Mouse (Mus musculus) C2C12 (cell line): ENCODE results near the gene Asic1.

Experiments
- CEBPB ChIP-seq: IDR thresholded peaks from one replicate; pipeline ENCODE4 v1.6.1; 2011; ENCODE audit warnings: low read depth, mild to moderate bottlenecking, control low read depth, moderate library complexity
- CTCF ChIP-seq: IDR thresholded peaks from one replicate; pipeline ENCODE4 v1.5.1; 2011; ENCODE audit not compliant: control insufficient read depth, insufficient read depth, insufficient read length
- FOSL1 ChIP-seq: IDR thresholded peaks from one replicate; pipeline ENCODE4 v1.8.0; 2011; ENCODE audit warnings: mild to moderate bottlenecking, low read length; ENCODE audit not compliant: poor library complexity, insufficient read depth, severe bottlenecking
- MAX ChIP-seq: IDR thresholded peaks from one replicate; pipeline ENCODE4 v1.6.1; 2011; ENCODE audit warnings: mild to moderate bottlenecking, control low read depth
- MYOD1 ChIP-seq: IDR thresholded peaks from one replicate; pipeline ENCODE4 v1.6.1; 2011; ENCODE audit warnings: low read depth; ENCODE audit not compliant: control insufficient read depth, insufficient read length
- MYOG ChIP-seq: IDR thresholded peaks from one replicate; pipeline ENCODE4 v1.6.1; 2011; ENCODE audit not compliant: control insufficient read depth, insufficient read length; ENCODE audit errors: extremely low read depth
- USF1 ChIP-seq: IDR thresholded peaks from one replicate; pipeline ENCODE4 v1.6.1; 2011; ENCODE audit warnings: low read depth, mild to moderate bottlenecking, control low read depth, moderate library complexity

- TF ChIP-seq CTCF (no peak), USF1 (no peak), CEBPB (no peak), MAX (no peak), MYOD1 (no peak), MYOG (no peak), FOSL1 (no peak)
Measured at GRCm38 (mm10) chr15:99700219-99701106, 30.3 kb downstream of the Asic1 start.
